Mouse (Mus musculus) olfactory bulb, adult 2 months (tissue): ENCODE results near the gene Gm20521.

Source experiments
- CTCF ChIP-seq: fragments of 200-500 bp; IDR thresholded peaks from 2 replicates; pipeline ENCODE4 v1.5.1; 2012; ENCODE audit warnings: low read depth, mild to moderate bottlenecking, low read length, moderate library complexity; ENCODE audit not compliant: insufficient read depth
- POLR2A ChIP-seq: fragments of 200-500 bp; IDR thresholded peaks from 2 replicates; pipeline ENCODE4 v1.6.1; 2012; ENCODE audit warnings: mild to moderate bottlenecking, low read depth, low read length, moderate library complexity; ENCODE audit not compliant: insufficient read depth

- TF ChIP-seq POLR2A (no peak), CTCF (no peak)
Measured at GRCm38 (mm10) chr14:54843461-54843860, 39.8 kb upstream of the Gm20521 start.
